Mouse (Mus musculus): ENCODE measurements around the gene Btbd11.

Btbd11 gene

GRCm38 (mm10) chr10:85386605-85387218 is at the start of gene Btbd11:
Gene Btbd11 (plus strand): TSS chr10:85386814.
- DNase-seq (ENCODE audit: low read depth, low spot score) = peak; percentile 98

- peak; percentile 10 for DNase-seq (ENCODE audit: low read depth, low spot score)
Measured at GRCm38 (mm10) chr10:85338733-85339132, 47.9 kb upstream of the Btbd11 start.

GRCm38 (mm10) chr10:85341867-85342266 is 44.7 kb upstream of the Btbd11 start:
- DNase-seq (ENCODE audit: low read depth, low spot score) = no peak

- no peak for DNase-seq (ENCODE audit: low read depth, low spot score)
Measured at GRCm38 (mm10) chr10:85347171-85347570, 39.4 kb upstream of the Btbd11 start.

GRCm38 (mm10) chr10:85352505-85352904 is 34.1 kb upstream of the Btbd11 start:
- no peak for DNase-seq (ENCODE audit: low read depth, low spot score)

- no peak for DNase-seq (ENCODE audit: low read depth, low spot score)
Measured at GRCm38 (mm10) chr10:85354270-85354669, 32.3 kb upstream of the Btbd11 start.

- no peak for DNase-seq (ENCODE audit: low read depth, low spot score)
Measured at GRCm38 (mm10) chr10:85359501-85360066, 27.0 kb upstream of the Btbd11 start.

- no peak for DNase-seq (ENCODE audit: low read depth, low spot score)
Measured at GRCm38 (mm10) chr10:85362766-85363442, 23.7 kb upstream of the Btbd11 start.

GRCm38 (mm10) chr10:85366876-85367275 is 19.7 kb upstream of the Btbd11 start:
- no peak for DNase-seq (ENCODE audit: low read depth, low spot score)

- no peak for DNase-seq (ENCODE audit: low read depth, low spot score)
Measured at GRCm38 (mm10) chr10:85371309-85371708, 15.3 kb upstream of the Btbd11 start.

GRCm38 (mm10) chr10:85372108-85372507 is 14.5 kb upstream of the Btbd11 start:
- no peak for DNase-seq (ENCODE audit: low read depth, low spot score)

- DNase-seq (ENCODE audit: low read depth, low spot score) = no peak
Measured at GRCm38 (mm10) chr10:85378972-85379371, 7.6 kb upstream of the Btbd11 start.

GRCm38 (mm10) chr10:85382981-85383380 is 3.6 kb upstream of the Btbd11 start:
- DNase-seq (ENCODE audit: low read depth, low spot score) = no peak

GRCm38 (mm10) chr10:85387219-85388070 is 831 bp downstream of the Btbd11 start:
- peak; percentile 70 for DNase-seq (ENCODE audit: low read depth, low spot score)

GRCm38 (mm10) chr10:85388071-85388750 is 1.6 kb downstream of the Btbd11 start:
- DNase-seq (ENCODE audit: low read depth, low spot score) = peak; percentile 8

GRCm38 (mm10) chr10:85388751-85389115 is 2.1 kb downstream of the Btbd11 start:
- peak; percentile 66 for DNase-seq (ENCODE audit: low read depth, low spot score)

- DNase-seq (ENCODE audit: low read depth, low spot score) = peak; percentile 10
Measured at GRCm38 (mm10) chr10:85389286-85390139, 2.9 kb downstream of the Btbd11 start.

GRCm38 (mm10) chr10:85393016-85393415 is 6.4 kb downstream of the Btbd11 start:
- DNase-seq (ENCODE audit: low read depth, low spot score) = no peak

- no peak for DNase-seq (ENCODE audit: low read depth, low spot score)
Measured at GRCm38 (mm10) chr10:85394558-85394957, 7.9 kb downstream of the Btbd11 start.

- no peak for DNase-seq (ENCODE audit: low read depth, low spot score)
Measured at GRCm38 (mm10) chr10:85411120-85411519, 24.5 kb downstream of the Btbd11 start.

Data from brain, adult 2 months (tissue).